Mouse (Mus musculus) testis, postnatal 14 days (tissue): Measurements from ENCODE around the gene Zfp69.

Source experiments
- DNase-seq: peaks from one replicate; pipeline ENCODE4 v3.0.0; 2021; ENCODE audit warnings: low spot score

The Zfp69 gene

GRCm38 (mm10) chr4:120951428-120951973, at the start of gene Zfp69:
Gene Zfp69 (minus strand): TSS chr4:120951699.
- peak; percentile 89 for DNase-seq

- no peak for DNase-seq
These were observed 49.5 kb upstream of the Zfp69 start for GRCm38 (mm10) chr4:121001042-121001441.

DNA sequence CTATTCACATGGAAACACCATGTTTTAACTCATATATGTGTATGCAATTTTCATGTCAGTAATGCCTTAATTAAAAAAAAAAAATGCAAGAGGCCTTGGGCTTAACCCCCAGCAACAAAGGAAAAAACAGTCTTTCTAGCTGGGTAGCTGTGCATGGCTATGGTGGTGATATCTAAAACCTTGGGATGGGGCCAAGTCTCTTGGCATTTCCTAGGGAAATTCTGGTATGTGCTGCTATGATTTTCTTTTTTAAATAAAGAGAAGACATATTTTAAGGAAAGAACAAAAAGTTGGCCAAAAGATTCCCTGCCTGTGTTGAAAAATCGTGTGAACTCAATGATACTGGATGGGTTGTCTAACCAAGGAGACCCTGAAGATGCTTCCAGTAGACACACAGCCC, 44.4 kb upstream of the Zfp69 start:
- DNase-seq: no peak

- DNase-seq: no peak
These were observed 41.5 kb upstream of the Zfp69 start for GRCm38 (mm10) chr4:120993025-120993424.

DNA sequence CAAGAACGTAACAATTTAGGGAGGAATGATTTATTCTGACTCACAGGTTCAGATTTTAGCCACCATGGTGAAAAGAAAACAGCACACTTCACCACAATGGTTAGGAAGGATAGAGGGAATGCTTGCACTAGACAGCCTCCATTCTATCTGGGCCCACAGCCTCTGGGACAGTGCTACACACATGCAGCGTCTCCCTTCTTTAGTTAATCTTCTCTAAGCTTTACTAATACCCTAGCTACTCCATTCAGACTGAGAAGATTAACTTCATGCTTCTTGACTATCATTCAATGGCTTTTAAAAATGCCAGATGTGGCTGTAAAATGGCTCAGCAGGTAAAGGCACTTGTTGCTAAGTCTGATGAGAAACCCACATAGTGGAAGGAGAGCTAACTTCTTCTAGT, 40.8 kb upstream of the Zfp69 start:
- DNase-seq: no peak

GRCm38 (mm10) chr4:120987319-120987718, 35.8 kb upstream of the Zfp69 start:
- no peak for DNase-seq

- DNase-seq: no peak
These were observed 34.9 kb upstream of the Zfp69 start for GRCm38 (mm10) chr4:120986446-120986845.

- no peak for DNase-seq
These were observed 26.7 kb upstream of the Zfp69 start for GRCm38 (mm10) chr4:120978221-120978620.

DNA sequence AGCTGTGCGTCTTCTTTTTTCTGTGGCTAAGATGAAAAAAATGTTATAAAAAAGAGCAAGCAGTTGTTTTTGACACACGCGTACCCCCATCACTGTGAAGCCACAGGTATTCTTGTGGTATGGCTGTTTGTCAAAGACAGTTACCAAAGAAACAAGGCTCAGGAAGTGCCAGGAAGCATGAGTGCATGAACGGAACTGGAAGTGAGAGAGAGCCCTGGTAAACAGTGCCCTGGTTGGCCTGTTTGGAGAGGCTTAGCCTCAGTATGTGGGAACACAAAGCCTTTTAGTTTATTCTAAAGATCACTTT, 23.9 kb upstream of the Zfp69 start:
- no peak for DNase-seq

GRCm38 (mm10) chr4:120974711-120975427, 23.4 kb upstream of the Zfp69 start:
- no peak for DNase-seq

- no peak for DNase-seq
These were observed 20.3 kb upstream of the Zfp69 start for GRCm38 (mm10) chr4:120971842-120972241.

DNA sequence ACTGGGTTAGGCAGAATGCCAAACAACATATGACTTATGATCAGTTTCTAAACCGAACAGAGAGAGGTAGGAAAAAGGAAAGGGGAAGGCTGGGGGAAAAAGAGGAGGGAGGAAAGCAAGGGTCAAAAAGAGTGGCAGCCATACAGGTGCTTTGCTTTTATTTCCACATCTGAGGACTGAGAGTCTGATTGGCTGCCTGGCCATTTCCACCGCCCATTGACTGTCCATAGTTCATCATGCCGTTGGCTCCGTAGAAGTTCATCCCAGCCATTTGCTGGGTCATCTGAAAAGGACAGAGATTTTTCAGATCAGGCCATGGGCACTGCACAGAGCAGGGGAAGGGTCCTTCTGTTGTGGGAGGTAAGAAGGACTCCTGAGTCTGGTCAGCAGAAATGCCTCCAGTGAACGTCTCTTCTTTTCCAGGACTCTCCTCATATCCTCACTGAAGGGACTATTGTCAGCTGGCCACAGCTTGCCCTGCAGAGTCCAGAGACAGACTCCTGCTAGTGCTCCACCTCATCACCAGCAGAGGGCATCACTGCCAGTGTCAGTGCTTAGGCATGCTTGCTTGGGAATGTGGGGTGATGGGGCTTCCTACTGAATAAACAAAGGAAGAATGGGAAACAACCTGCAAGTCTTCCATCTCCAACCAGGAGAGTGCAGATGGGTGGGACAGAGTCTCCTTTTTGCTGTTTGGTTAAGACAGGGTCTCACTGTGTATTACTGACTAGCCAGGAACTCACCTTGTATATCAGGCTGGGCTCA, 18.1 kb upstream of the Zfp69 start:
- DNase-seq: no peak

GRCm38 (mm10) chr4:120968486-120968885, 17.0 kb upstream of the Zfp69 start:
- no peak for DNase-seq

DNA sequence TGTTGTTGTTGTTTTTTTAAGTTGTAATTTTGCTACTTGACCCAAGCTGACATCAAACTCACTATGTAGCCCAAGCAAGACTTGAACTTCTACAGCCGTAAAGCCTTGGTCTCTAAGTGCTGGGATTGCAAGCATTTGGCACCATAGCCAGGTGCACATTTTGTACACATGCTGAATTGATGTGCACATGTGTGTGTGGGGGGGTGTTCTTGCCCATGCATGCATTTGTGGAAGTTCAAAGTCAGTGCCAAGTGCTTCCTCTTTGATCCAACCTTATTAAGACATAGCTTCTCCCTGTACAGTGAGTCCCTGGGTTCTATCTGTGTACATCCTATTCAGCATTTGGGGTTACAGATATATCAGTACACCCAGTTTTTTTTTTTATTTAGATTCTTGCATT, 4.1 kb upstream of the Zfp69 start:
- no peak for DNase-seq

DNA sequence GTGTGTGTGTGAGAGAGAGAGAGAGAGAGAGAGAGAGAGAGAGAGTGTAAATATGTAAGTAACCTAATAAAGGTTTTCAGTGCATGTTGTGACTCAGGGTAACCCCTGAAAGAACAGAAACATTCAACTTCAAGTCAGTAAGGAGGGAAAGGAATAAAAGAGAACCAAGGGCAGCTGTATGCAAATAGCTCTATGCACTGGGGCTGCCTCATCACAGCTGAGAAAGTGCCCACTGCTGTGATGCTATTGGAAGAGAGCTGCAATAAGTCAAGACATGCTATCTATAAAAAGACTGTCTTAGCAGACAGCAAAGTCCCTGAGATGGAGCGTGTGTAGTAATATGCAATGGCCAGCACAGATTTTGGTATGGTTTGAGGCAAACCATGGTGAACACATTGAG, 2.2 kb upstream of the Zfp69 start:
- DNase-seq: no peak

- DNase-seq: no peak
These were observed 1.5 kb upstream of the Zfp69 start for GRCm38 (mm10) chr4:120953038-120953437.

DNA sequence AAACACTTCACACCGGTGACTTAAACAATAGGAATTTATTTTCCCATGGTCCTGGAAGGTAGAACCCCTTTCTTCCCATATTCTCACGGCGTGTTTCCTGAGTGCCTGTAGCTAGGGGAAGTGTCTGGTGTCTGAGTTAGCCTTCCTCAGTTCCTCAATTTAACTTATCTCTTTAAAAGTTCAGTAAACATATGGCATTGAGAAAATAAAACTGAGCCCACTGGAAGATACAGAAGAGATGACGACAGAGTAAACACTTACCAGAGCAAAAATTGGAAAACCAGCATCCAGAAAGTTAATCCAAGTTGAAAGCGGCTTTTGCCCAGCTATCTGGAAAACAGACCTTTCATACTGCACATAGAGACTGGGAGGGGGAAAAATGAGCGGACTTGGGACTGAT, 664 bp upstream of the Zfp69 start:
- no peak for DNase-seq

- no peak for DNase-seq
These were observed 604 bp downstream of the Zfp69 start for GRCm38 (mm10) chr4:120950763-120951427.

DNA sequence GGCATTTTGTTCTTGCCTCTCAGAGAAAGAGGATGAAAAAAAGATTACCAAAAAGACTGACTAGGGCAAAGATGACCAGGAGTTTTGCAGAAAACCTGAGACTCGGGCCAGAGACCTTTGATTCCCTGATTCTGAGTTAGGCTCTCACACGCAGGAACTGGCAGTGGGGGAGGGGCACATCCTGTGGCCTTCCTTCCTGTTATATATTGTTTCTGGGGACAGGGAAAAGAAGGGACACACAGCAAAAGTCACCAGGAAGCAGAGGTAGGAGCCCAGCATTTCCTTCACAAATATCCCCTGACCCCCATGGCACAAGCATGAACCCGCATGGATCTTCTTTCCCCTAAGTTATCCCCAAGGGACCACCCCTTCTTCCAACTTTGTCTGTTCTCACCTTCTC, 2.6 kb downstream of the Zfp69 start:
- DNase-seq: no peak

DNA sequence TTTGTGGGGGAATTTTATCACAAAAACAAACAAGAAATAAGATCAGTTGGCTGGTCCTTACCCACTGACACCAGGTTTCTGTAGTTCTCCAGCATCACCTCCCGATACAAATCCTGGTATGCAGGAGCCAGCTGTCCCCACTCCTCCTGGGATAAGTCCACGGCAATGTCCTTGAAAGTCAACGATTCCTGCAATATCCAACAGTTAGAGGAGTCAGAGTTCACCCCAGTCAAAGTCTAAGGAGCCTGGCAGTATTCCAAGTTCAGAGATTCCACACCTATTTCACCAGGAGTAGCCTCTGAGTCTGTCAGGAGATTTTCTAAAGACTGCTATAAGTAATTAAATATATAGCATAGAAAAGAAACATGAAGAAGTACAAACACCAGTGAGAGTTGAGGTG, 16.5 kb downstream of the Zfp69 start:
- no peak for DNase-seq

DNA sequence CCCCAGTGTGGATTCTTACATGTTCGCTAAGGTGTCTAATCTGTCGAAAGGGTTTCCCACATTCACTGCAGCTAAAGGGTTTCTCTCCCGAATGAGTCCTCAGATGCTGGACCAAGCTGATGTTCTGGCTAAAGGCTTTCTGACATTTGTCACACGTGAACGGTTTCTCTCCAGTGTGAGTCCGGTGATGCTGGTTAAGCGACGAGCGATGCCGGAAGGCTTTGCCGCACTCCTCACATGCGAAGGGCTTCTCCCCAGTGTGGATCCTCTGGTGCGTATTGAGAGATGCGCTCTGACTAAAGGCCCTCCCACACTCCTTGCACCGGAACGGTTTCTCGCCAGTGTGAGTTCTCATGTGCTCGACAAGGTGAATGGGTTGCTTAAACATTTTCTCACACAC, 20.8 kb downstream of the Zfp69 start:
- no peak for DNase-seq

DNA sequence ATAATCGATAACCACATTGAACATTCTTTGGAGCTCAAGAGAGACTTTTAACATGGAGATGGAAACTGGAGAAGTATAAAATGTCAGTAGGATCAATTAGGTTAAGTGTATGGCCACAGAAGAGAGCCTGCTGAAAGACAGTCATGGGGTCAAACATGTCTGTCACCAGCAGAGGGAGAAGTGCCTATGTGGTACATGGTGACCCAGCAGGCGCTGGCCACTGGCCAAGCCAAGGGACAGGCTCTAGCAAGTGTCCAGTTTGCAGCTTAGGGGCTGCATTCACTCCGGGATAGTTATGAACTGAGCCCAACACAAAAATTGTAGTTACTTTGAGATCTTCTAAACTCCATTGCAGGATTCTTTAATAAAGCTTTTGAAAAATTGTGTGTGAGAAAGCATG, 22.8 kb downstream of the Zfp69 start:
- no peak for DNase-seq

GRCm38 (mm10) chr4:120925386-120925785, 26.1 kb downstream of the Zfp69 start:
- DNase-seq: peak; percentile 33
